Mouse (Mus musculus) hindbrain, embryonic 10.5 days (tissue): ENCODE results near the gene Efl1. TPM values are rescaled to one million over a fixed set of nuclear protein-coding genes. Genes with fewer than 3 reads are reported as not detected.

Experiments
- DNase-seq: peaks from one replicate; pipeline ENCODE4 v3.0.0-alpha.2; 2017; ENCODE audit warnings: low spot score
- H3K27ac ChIP-seq: fragments of 300-500 bp; sonication (generic); 2 replicates; pipeline ENCODE4 v1.5.1; 2016; ENCODE audit warnings: mild to moderate bottlenecking, moderate library complexity
- H3K27me3 ChIP-seq: fragments of 300-500 bp; sonication (generic); 2 replicates; pipeline ENCODE4 v1.6.1; 2016; ENCODE audit warnings: mild to moderate bottlenecking; ENCODE audit not compliant: poor library complexity, insufficient read depth, severe bottlenecking
- H3K36me3 ChIP-seq: fragments of 300-500 bp; sonication (generic); 2 replicates; pipeline ENCODE4 v1.6.1; 2016; ENCODE audit warnings: mild to moderate bottlenecking, moderate library complexity
- H3K4me1 ChIP-seq: fragments of 300-500 bp; sonication (generic); replicated peaks from 2 replicates; pipeline ENCODE4 v1.6.1; 2016; ENCODE audit warnings: mild to moderate bottlenecking
- H3K4me3 ChIP-seq: fragments of 300-500 bp; sonication (generic); 2 replicates; pipeline ENCODE4 v1.5.1; 2016; ENCODE audit warnings: mild to moderate bottlenecking, moderate library complexity
- H3K9me3 ChIP-seq: fragments of 300-500 bp; sonication (generic); 2 replicates; pipeline ENCODE4 v1.6.1; 2016; ENCODE audit warnings: mild to moderate bottlenecking, moderate library complexity
- WGBS: fragments of 180-500 bp; shearing (Covaris S2); methylation state at CpG from one replicate; pipeline ENCODE4 v1.1.7; 2016; 5-methylcytosine and 5-hydroxymethylcytosine counted together
- polyA plus RNA-seq: library from polyadenylated mRNA; unstranded; fragments of >200 nt; fragmentation: Nextera tagmentation; extraction: Ambion mirVana; gene quantifications from 2 replicates; pipeline ENCODE4 v1.2.1, GENCODE M21; 2016

Gene Efl1
- polyA plus RNA-seq, 1 experiment from 2014 or later: 18.8 TPM

DNA sequence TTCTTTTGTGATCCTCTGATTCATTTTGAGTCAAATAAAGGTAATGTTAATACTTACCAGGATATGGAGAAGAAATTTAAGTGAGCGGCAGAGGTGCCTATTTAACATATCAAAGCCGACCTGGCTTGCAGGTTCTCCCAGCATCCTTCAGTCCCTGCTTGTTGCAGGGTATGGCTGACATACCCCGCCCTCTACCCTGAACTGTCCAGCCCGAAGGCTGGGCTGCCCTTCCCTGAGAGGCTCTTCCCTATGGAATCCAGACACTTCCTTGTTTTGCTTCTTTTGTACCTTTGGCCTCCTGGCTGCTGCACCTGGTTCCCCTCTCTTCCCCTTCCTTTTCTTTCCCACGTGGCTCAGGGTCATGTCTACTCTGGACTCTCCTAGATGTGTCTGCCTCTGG is 160.7 kb downstream of the Efl1 start:
- H3K4me3 ChIP-seq: no peak overlapping the region
- H3K27me3 ChIP-seq: peaks cover 9% of the 10 kb centered on the region; the same call in 1 of the 2 replicates
- no peaks in the 10 kb centered on the region for H3K9me3 ChIP-seq
- DNase-seq: no peak
- H3K4me1 ChIP-seq: peaks cover 15% of the 10 kb centered on the region
- no peak overlapping the region for H3K27ac ChIP-seq
- 62% methylated on average over 5 of the region's 5 CpGs for WGBS
- H3K36me3 ChIP-seq: no peaks in the 10 kb centered on the region

DNA sequence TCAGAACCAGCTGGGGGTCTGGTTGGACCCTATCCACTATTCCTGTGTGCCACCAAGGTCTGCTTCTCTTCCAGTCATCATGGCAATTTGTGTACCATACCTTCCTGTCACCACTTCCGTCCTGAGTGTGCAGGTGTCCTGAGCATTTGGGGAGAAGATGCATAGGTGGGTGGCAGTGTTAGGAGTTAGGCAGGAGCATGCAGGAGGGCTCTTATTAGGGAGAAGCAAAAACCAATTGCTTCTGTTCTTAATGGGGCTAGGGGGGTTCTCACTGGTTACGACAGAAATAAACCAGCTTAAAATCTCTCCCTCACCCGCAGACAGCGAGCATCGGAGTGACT is 162.4 kb downstream of the Efl1 start:
- H3K9me3 ChIP-seq: no peaks in the 10 kb centered on the region
- H3K36me3 ChIP-seq: no peaks in the 10 kb centered on the region
- no peak for DNase-seq
- WGBS: 25% methylated on average over 5 of the region's 5 CpGs
- H3K27ac ChIP-seq: peak overlapping the region; percentile 71; the same call in 1 of the 2 replicates
- no peak overlapping the region for H3K4me3 ChIP-seq
- peaks cover 9% of the 10 kb centered on the region; the same call in 1 of the 2 replicates for H3K27me3 ChIP-seq
- H3K4me1 ChIP-seq: peaks cover 15% of the 10 kb centered on the region

DNA sequence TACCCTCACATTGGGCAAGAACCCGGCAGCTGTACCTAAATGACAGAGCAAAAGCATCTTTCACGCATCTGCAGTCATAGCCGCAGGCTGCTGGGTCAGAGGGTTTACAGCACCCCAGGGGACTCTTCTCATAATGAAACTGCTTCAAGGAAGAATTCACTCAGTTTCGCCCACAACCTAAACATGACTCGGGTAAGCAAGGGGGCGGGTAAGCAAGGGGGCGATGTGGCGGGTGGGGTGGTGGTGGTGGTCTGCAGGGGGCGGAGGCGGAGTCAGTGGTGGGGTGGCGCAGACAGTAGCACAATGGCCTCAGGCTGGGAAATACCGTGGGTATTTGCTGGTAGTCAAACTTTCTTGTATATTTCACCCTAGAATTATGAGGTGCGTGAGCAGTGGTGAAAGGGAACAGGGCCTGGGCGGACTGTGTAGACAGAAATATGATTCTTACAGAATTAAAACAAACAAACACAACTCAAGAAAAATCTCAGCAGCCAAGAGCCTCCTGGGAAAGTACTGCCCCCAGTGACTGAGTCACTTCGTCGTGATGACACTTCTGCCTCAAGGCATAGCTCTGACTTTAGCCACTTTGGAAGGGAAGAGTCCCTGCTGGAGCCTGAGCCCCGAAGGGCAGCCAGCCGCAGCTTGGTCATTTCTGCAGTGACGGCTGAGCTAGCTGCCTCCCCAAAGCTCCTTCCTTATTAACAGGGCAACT is 162.9 kb downstream of the Efl1 start:
- 13% methylated on average over 19 of the region's 19 CpGs for WGBS
- DNase-seq: peak; percentile 29
- peak overlapping the region; percentile 41 for H3K4me3 ChIP-seq

DNA sequence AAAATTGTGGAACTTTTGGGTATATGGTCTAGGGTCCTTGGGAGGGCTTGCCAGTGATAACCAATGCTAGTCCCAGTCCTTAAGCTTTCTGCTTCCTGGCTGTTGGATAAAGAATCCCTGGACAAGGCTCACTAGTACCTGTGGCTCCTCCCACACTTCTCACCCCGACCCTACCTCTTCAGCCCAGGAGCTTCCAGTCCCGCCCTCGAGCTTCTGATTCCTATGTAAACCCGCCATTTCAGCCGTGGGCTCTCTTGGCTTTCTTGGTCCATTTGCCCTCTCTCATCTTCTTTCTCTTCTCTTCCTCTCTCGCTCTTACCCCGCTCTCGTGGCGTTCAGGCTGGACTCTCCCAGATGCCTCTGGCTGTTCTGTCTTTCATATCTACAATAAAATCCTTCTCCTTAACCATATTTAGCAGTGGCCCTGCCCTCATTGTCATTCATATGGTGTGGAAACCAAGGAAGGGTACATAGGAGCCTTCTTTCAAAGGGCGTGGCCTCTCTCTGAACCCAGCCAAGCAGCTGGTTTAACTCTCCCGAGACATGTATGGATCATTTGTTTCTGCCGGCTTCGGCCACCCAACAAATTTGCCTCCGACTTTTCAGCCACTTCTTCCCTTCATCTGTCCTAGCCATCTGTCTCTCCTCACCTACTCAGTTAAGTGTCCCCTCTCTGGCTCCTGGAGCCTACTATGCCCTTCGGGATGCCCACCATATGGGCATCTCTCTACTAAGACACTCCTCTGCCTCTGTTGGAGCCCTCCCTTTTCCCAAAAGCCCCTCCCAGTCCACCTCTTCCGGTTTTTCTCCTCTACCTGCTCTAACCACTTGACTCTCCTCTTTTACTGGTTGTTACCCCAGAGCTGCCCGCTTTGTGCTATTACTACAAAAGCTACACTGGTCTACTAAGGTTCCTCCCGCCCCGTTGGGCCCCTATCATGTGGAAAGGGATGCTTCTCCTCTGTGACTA is 164.1 kb downstream of the Efl1 start:
- H3K36me3 ChIP-seq: no peaks in the 10 kb centered on the region
- peaks cover 7% of the 10 kb centered on the region; the same call in 1 of the 2 replicates for H3K9me3 ChIP-seq
- no peak overlapping the region for H3K27ac ChIP-seq
- H3K27me3 ChIP-seq: peaks cover 9% of the 10 kb centered on the region; the same call in 1 of the 2 replicates
- H3K4me3 ChIP-seq: no peak overlapping the region
- no peak for DNase-seq
- WGBS: 88% methylated on average over 19 of the region's 19 CpGs
- H3K4me1 ChIP-seq: peaks cover 15% of the 10 kb centered on the region

More for the DNA sequence above, 162.9 kb downstream of the Efl1 start:
- Histone ChIP-seq H3K27me3 (peaks cover 9% of the 10 kb centered on the region; the same call in 1 of the 2 replicates), H3K27ac (peak overlapping the region; percentile 71), H3K36me3 (no peaks in the 10 kb centered on the region), H3K9me3 (no peaks in the 10 kb centered on the region), H3K4me1 (peaks cover 15% of the 10 kb centered on the region)

DNA sequence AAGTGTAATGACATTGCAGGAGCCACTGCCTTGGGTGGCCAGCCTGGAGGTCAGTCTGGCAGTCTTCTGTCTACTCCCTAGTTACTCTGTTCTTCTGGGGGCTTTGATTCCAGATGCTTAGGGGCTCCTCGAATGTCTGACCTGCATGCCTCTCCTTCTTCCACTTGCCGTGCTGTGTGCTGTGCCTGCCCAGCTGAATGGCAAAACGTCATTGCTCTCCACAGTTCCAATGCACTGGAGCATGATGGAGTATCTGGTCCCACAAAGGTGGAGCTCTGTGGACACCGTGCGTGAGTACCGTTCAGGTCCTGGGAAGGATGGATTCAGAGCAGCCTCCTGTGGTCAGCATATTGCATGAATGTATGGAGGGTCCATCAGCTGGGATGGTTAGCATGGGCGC is 171.1 kb downstream of the Efl1 start:
- Histone ChIP-seq H3K36me3 (no peaks in the 10 kb centered on the region), H3K9me3 (peaks cover 7% of the 10 kb centered on the region; the same call in 1 of the 2 replicates), H3K4me1 (no peaks in the 10 kb centered on the region), H3K27me3 (no peaks in the 10 kb centered on the region), H3K27ac (no peak overlapping the region), H3K4me3 (no peak overlapping the region)
- DNase-seq: no peak
- WGBS: 89% methylated on average over 7 of the region's 7 CpGs

DNA sequence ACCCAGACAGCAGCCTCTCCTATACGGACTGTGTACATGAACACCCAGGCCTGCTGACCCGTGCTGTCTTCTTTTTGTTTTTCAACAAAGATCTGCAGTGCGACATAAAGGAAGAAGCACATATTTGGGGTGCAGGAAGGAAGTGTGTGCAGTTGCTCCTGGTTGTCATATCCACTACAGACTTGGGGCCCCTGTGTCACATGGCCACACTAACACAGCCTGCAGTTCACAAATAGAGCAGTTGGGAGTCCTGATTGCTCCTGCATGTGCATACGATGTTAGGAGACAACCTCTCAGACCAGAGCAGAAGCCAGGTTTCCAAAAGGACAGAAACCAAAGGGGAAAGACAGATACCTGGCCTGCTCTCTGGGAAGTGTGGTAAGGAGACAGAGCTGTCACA is 172.2 kb downstream of the Efl1 start:
- 75% methylated on average over 4 of the region's 4 CpGs for WGBS
- H3K36me3 ChIP-seq: no peaks in the 10 kb centered on the region
- no peak overlapping the region for H3K4me3 ChIP-seq
- H3K9me3 ChIP-seq: peaks cover 7% of the 10 kb centered on the region; the same call in 1 of the 2 replicates
- no peaks in the 10 kb centered on the region for H3K4me1 ChIP-seq
- no peak for DNase-seq
- H3K27ac ChIP-seq: no peak overlapping the region
- H3K27me3 ChIP-seq: no peaks in the 10 kb centered on the region

DNA sequence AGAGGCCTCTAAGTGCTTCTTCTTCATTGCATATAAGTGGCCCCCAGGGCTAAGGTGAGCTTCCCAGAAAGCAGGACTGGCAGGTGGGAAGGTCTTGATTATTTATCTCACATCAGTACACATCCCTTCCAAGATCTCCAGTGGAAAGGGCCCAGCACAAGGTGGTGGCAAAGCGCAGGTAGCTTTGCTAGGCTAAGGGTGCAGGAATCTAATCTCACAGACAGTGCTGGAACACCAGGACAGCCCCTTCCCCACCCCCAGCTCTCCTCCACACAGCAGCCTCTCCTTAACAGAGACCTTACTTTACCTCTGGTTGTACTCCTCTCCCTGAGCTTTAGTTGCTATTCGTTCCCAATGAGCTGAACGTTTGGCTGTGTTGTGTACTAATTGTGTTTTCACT is 173.1 kb downstream of the Efl1 start:
- 86% methylated on average over 3 of the region's 3 CpGs for WGBS
- no peaks in the 10 kb centered on the region for H3K36me3 ChIP-seq
- no peak overlapping the region for H3K27ac ChIP-seq
- no peak overlapping the region for H3K4me3 ChIP-seq
- H3K27me3 ChIP-seq: no peaks in the 10 kb centered on the region
- no peaks in the 10 kb centered on the region for H3K4me1 ChIP-seq
- no peak for DNase-seq
- peaks cover 6% of the 10 kb centered on the region; the same call in 1 of the 2 replicates for H3K9me3 ChIP-seq

DNA sequence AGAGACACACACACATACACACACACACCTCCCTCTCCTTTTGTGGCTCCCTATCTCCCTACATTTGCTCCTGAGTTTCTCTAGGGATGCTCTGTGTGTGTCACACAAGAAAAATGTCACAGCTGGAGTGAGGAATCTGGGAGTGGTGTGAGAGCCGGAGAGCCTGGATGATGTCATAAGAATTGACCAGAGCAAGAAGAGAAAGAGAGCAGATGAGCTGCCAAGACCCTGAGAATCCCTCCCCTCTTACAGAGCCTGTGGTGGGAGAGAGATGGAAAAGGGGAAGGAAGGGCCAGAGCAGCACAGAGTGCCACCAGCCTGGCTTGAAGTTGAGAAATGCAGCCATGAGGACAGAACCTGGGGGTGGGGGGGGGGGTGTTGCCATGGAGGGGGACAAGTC is 174.1 kb downstream of the Efl1 start:
- no peak for DNase-seq
- Histone ChIP-seq H3K27ac (no peak overlapping the region), H3K4me3 (no peak overlapping the region)

More for the DNA sequence above, 174.1 kb downstream of the Efl1 start:
- 48% methylated on average over 1 of the region's 1 CpGs for WGBS
- Histone ChIP-seq H3K27me3 (no peaks in the 10 kb centered on the region), H3K4me1 (no peaks in the 10 kb centered on the region), H3K9me3 (no peaks in the 10 kb centered on the region), H3K36me3 (no peaks in the 10 kb centered on the region)

Other genes starting within 250 kb of the Efl1 start
- 7.4 and 12.9 TPM in 2 replicates for gene Saxo2, start 86 bp upstream of the Efl1 start, polyA plus RNA-seq
- gene Mex3b, start 218.7 kb downstream of the Efl1 start, polyA plus RNA-seq: 24.9 and 27.7 TPM in 2 replicates